Mouse (Mus musculus) heart, embryonic 16.5 days (tissue): ENCODE measurements around the gene Sipa1l3. TPM values are rescaled to one million over a fixed set of nuclear protein-coding genes. Genes with fewer than 3 reads are reported as not detected.

Source experiments
- ATAC-seq: fragments of 200-750 bp; cut with Nextera tagmentation; replicated peaks from 2 replicates; pipeline ENCODE4 v1.8.0; 2017; ENCODE audit warnings: moderate number of reproducible peaks; ENCODE audit not compliant: insufficient read depth, low FRiP score; ENCODE audit errors: extremely low read depth
- H3K27ac ChIP-seq: fragments of 300-500 bp; sonication (generic); 2 replicates; pipeline ENCODE4 v1.5.1; 2014; ENCODE audit warnings: mild to moderate bottlenecking, low read length, control low read depth, moderate library complexity
- H3K27me3 ChIP-seq: fragments of 300-500 bp; sonication (generic); 2 replicates; pipeline ENCODE4 v1.6.1; 2014; ENCODE audit warnings: low read length, mixed read lengths; ENCODE audit not compliant: control insufficient read depth, insufficient read depth
- H3K36me3 ChIP-seq: fragments of 300-500 bp; sonication (generic); 2 replicates; pipeline ENCODE4 v1.6.1; 2014; ENCODE audit not compliant: control insufficient read depth, insufficient read depth
- H3K4me1 ChIP-seq: fragments of 300-500 bp; sonication (generic); 2 replicates; pipeline ENCODE4 v1.6.1; 2014; ENCODE audit warnings: low read length, mixed read lengths; ENCODE audit not compliant: control insufficient read depth, insufficient read depth
- H3K4me2 ChIP-seq: fragments of 300-500 bp; sonication (generic); 2 replicates; pipeline ENCODE4 v1.6.1; 2014; ENCODE audit warnings: low read depth, mild to moderate bottlenecking, control low read depth, low read length
- H3K4me3 ChIP-seq: fragments of 300-500 bp; sonication (generic); 2 replicates; pipeline ENCODE4 v1.5.1; 2014; ENCODE audit warnings: mild to moderate bottlenecking, control low read depth, low read length
- H3K9ac ChIP-seq: fragments of 300-500 bp; sonication (generic); 2 replicates; pipeline ENCODE4 v1.6.1; 2014; ENCODE audit warnings: low read length, control low read depth
- H3K9me3 ChIP-seq: fragments of 300-500 bp; sonication (generic); replicated peaks from 2 replicates; pipeline ENCODE4 v1.6.1; 2016; ENCODE audit warnings: low read length; ENCODE audit not compliant: control insufficient read depth
- WGBS: fragments of 180-500 bp; shearing (Covaris S2); extraction: QIAGEN DNeasy Blood & Tissue Kit; methylation state at CpG from one replicate; pipeline ENCODE4 v1.1.7; 2014; 5-methylcytosine and 5-hydroxymethylcytosine counted together
- polyA plus RNA-seq: library from polyadenylated mRNA; unstranded; fragments of >200 nt; fragmentation: Nextera tagmentation; extraction: Ambion mirVana; gene quantifications from 2 replicates; pipeline ENCODE4 v1.2.1, GENCODE M21; 2015

The Sipa1l3 gene
- polyA plus RNA-seq, 1 experiment from 2014 or later: 5.8 TPM

GRCm38 (mm10) chr7:29438204-29438603 is 80.2 kb downstream of the Sipa1l3 start:
- peaks cover 67% of the 10 kb centered on the region for H3K27me3 ChIP-seq

GRCm38 (mm10) chr7:29437072-29437471 is 81.4 kb downstream of the Sipa1l3 start:
- H3K9me3 ChIP-seq: 0 out of 2 replicates have a peak, but pooled peaks cover 3% of the 10 kb centered on the region
- WGBS: 74% methylated on average over 10 of the region's 10 CpGs
- no peak overlapping the region for H3K9ac ChIP-seq
- H3K36me3 ChIP-seq: no peaks in the 10 kb centered on the region
- H3K27ac ChIP-seq: no peak overlapping the region
- peaks cover 60% of the 10 kb centered on the region for H3K27me3 ChIP-seq
- no peak overlapping the region for H3K4me2 ChIP-seq
- peaks cover 15% of the 10 kb centered on the region for H3K4me1 ChIP-seq
- ATAC-seq: no peak
- H3K4me3 ChIP-seq: no peak overlapping the region

More at GRCm38 (mm10) chr7:29438204-29438603, 80.2 kb downstream of the Sipa1l3 start:
- Histone ChIP-seq H3K36me3 (no peaks in the 10 kb centered on the region), H3K9ac (no peak overlapping the region), H3K4me3 (no peak overlapping the region), H3K27ac (no peak overlapping the region), H3K4me2 (no peak overlapping the region), H3K9me3 (0 out of 2 replicates have a peak, but pooled peaks cover 3% of the 10 kb centered on the region), H3K4me1 (peaks cover 10% of the 10 kb centered on the region)
- 85% methylated on average over 14 of the region's 14 CpGs for WGBS
- no peak for ATAC-seq

DNA sequence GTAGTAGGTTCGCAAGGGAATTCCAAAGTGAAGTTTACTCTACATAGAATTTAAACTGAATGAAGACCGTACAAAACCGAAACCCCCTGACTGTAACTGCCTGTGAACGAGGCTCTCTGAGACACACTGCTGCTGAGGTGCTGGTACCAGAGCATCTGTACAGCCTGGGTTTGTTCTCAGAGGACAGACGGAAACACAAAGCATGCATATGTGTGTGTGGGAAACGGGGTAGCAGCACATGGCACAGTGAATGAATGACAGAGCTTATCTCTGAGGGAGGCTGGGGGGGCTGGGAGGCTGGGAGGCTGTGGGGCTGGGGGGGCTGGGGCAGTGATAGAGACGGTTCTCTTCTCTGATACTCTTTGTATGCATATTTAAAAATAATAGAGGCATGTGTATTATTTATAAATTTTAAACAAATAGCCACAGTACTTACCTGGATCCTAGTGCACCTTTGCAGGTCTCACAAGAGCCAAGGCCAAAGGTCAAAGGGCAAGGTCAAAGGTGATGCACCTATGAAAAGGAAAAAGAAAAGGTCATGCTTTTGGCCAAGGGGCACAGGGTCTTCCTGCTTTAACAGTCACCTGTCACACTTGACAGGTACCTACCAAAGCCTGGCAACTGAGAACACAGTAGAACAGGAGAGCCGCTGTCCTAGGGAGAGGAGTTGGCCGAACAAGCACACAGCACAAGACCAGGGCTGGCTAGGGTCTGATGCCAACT is 84.0 kb downstream of the Sipa1l3 start:
- H3K9me3 ChIP-seq: 0 out of 2 replicates have a peak, but pooled peaks cover 3% of the 10 kb centered on the region
- no peak for ATAC-seq
- no peak overlapping the region for H3K4me3 ChIP-seq
- peaks cover 20% of the 10 kb centered on the region for H3K4me1 ChIP-seq
- H3K27ac ChIP-seq: no peak overlapping the region
- peaks cover 57% of the 10 kb centered on the region for H3K27me3 ChIP-seq
- 83% methylated on average over 9 of the region's 9 CpGs for WGBS
- no peaks in the 10 kb centered on the region for H3K36me3 ChIP-seq
- no peak overlapping the region for H3K9ac ChIP-seq
- no peak overlapping the region for H3K4me2 ChIP-seq

- no peak overlapping the region for H3K4me3 ChIP-seq
- no peak overlapping the region for H3K4me2 ChIP-seq
- no peaks in the 10 kb centered on the region for H3K36me3 ChIP-seq
- peaks cover 56% of the 10 kb centered on the region for H3K27me3 ChIP-seq
- H3K9me3 ChIP-seq: 0 out of 2 replicates have a peak, but pooled peaks cover 3% of the 10 kb centered on the region
- no peak overlapping the region for H3K27ac ChIP-seq
- H3K9ac ChIP-seq: no peak overlapping the region
- 87% methylated on average over 10 of the region's 10 CpGs for WGBS
- H3K4me1 ChIP-seq: peaks cover 20% of the 10 kb centered on the region
- no peak for ATAC-seq
Measured at GRCm38 (mm10) chr7:29433725-29434124, 84.7 kb downstream of the Sipa1l3 start.

DNA sequence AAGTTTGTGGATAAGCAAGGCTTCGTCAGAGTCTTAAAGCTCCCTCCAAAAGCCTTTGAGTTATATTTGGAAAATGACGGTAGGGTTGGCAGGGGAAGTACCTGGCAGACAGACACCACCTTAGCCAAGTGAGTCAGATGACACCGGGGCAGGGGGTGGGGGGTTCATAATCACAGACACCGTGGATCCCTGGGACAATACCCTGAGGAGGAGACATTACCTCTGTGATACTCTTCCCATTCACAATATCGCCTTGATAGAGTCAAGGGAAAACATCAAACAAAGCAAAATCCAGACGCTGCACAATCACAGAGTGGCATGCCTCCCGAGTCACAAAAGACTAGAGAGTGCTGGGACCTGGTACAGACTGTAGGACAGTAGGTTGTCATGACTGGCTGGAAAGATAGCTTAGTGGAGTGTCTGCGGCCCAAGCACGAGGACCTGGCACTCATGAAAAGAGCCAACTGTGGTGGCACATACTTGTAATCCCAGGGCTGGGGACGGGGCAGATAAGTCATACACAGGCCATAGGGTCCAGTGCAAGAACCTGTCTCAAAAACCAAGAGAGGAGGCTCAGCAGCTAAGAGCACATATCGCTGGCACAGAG is 85.4 kb downstream of the Sipa1l3 start:
- peaks cover 17% of the 10 kb centered on the region for H3K4me1 ChIP-seq
- 0 out of 2 replicates have a peak, but pooled peaks have one; percentile 14 for ATAC-seq
- no peak overlapping the region for H3K4me2 ChIP-seq
- H3K36me3 ChIP-seq: no peaks in the 10 kb centered on the region
- 57% methylated on average over 11 of the region's 11 CpGs for WGBS
- H3K27ac ChIP-seq: no peak overlapping the region
- no peak overlapping the region for H3K9ac ChIP-seq
- H3K4me3 ChIP-seq: no peak overlapping the region
- H3K9me3 ChIP-seq: peaks cover 6% of the 10 kb centered on the region; the same call in 1 of the 2 replicates
- H3K27me3 ChIP-seq: peaks cover 63% of the 10 kb centered on the region

GRCm38 (mm10) chr7:29432180-29432946 is 86.1 kb downstream of the Sipa1l3 start:
- H3K4me2 ChIP-seq: no peak overlapping the region
- no peak overlapping the region for H3K4me3 ChIP-seq
- 48% methylated on average over 15 of the region's 15 CpGs for WGBS
- no peaks in the 10 kb centered on the region for H3K36me3 ChIP-seq
- H3K9ac ChIP-seq: no peak overlapping the region
- ATAC-seq: no peak
- no peak overlapping the region for H3K27ac ChIP-seq
- H3K27me3 ChIP-seq: peaks cover 63% of the 10 kb centered on the region
- peaks cover 5% of the 10 kb centered on the region; the same call in 1 of the 2 replicates for H3K9me3 ChIP-seq
- H3K4me1 ChIP-seq: peaks cover 17% of the 10 kb centered on the region

- H3K36me3 ChIP-seq: no peaks in the 10 kb centered on the region
- H3K4me3 ChIP-seq: no peak overlapping the region
- H3K9ac ChIP-seq: no peak overlapping the region
- peaks cover 5% of the 10 kb centered on the region; the same call in 1 of the 2 replicates for H3K9me3 ChIP-seq
- peaks cover 76% of the 10 kb centered on the region for H3K27me3 ChIP-seq
- ATAC-seq: no peak
- H3K4me1 ChIP-seq: peaks cover 14% of the 10 kb centered on the region
- WGBS: 15% methylated on average over 6 of the region's 6 CpGs
- no peak overlapping the region for H3K27ac ChIP-seq
- no peak overlapping the region for H3K4me2 ChIP-seq
Measured at GRCm38 (mm10) chr7:29430739-29431211, 87.7 kb downstream of the Sipa1l3 start.

DNA sequence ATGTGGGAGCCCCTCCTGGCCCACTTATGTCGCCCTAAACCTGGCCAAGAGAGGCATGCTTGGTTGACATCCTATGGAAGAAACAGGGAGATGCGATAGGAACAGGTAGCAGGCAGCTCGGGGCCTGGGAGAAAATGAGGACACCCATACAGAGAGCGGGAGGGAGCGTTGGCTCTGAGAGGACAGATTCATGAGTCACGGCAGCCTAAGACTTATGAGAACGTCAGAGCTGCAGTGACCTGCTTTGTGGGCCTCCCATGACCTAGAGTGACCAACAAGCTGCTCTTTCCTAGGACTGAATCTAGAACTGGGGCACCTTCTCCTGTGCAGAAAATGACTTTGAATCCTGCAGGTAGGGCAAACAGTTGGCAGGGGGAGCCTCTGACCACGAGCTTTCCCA is 92.4 kb downstream of the Sipa1l3 start:
- no peak for ATAC-seq
- no peak overlapping the region for H3K4me2 ChIP-seq
- peaks cover 5% of the 10 kb centered on the region; the same call in 1 of the 2 replicates for H3K9me3 ChIP-seq
- no peak overlapping the region for H3K9ac ChIP-seq
- no peaks in the 10 kb centered on the region for H3K36me3 ChIP-seq
- H3K4me1 ChIP-seq: peaks cover 12% of the 10 kb centered on the region
- no peak overlapping the region for H3K27ac ChIP-seq
- WGBS: 80% methylated on average over 8 of the region's 8 CpGs
- peaks cover 75% of the 10 kb centered on the region for H3K27me3 ChIP-seq
- H3K4me3 ChIP-seq: no peak overlapping the region
